Mouse (Mus musculus): ENCODE measurements around the gene Carmil3. TPM values are rescaled to one million over a fixed set of nuclear protein-coding genes. Genes with fewer than 3 reads are reported as not detected.

Carmil3 gene
- total RNA-seq, 2 experiments from 2014 or later: 0.70 to 1.3 TPM

- peak; percentile 74 for ATAC-seq (replicated peaks; ENCODE audit: low FRiP score, low TSS enrichment, poor library complexity, severe bottlenecking)
Observed at GRCm38 (mm10) chr14:55491291-55491833, 911 bp downstream of the Carmil3 start.

- ATAC-seq (replicated peaks; ENCODE audit: low FRiP score, low TSS enrichment, poor library complexity, severe bottlenecking): no peak
Observed at GRCm38 (mm10) chr14:55492103-55492502, 1.7 kb downstream of the Carmil3 start.

- ATAC-seq (replicated peaks; ENCODE audit: low FRiP score, low TSS enrichment, poor library complexity, severe bottlenecking): no peak
Observed at GRCm38 (mm10) chr14:55495509-55496240, 5.2 kb downstream of the Carmil3 start.

- ATAC-seq (replicated peaks; ENCODE audit: low FRiP score, low TSS enrichment, poor library complexity, severe bottlenecking): no peak
Observed at GRCm38 (mm10) chr14:55496761-55497448, 6.5 kb downstream of the Carmil3 start.

GRCm38 (mm10) chr14:55497449-55497821 is 7.0 kb downstream of the Carmil3 start:
- peak; percentile 69 for ATAC-seq (replicated peaks; ENCODE audit: low FRiP score, low TSS enrichment, poor library complexity, severe bottlenecking)

- no peak for ATAC-seq (replicated peaks; ENCODE audit: low FRiP score, low TSS enrichment, poor library complexity, severe bottlenecking)
Observed at GRCm38 (mm10) chr14:55505612-55506011, 15.2 kb downstream of the Carmil3 start.

- ATAC-seq (replicated peaks; ENCODE audit: low FRiP score, low TSS enrichment, poor library complexity, severe bottlenecking): no peak
Observed at GRCm38 (mm10) chr14:55507801-55508200, 17.4 kb downstream of the Carmil3 start.

- ATAC-seq (replicated peaks; ENCODE audit: low FRiP score, low TSS enrichment, poor library complexity, severe bottlenecking): no peak
Observed at GRCm38 (mm10) chr14:55509540-55509939, 19.1 kb downstream of the Carmil3 start.

GRCm38 (mm10) chr14:55510125-55510731 is 19.8 kb downstream of the Carmil3 start, which contains the start of gene Cpne6:
Cpne6 (plus strand) TSS chr14:55510445.
- ATAC-seq (replicated peaks; ENCODE audit: low FRiP score, low TSS enrichment, poor library complexity, severe bottlenecking): no peak

- ATAC-seq (replicated peaks; ENCODE audit: low FRiP score, low TSS enrichment, poor library complexity, severe bottlenecking): no peak
Observed at GRCm38 (mm10) chr14:55511037-55511436, 20.6 kb downstream of the Carmil3 start.

- no peak for ATAC-seq (replicated peaks; ENCODE audit: low FRiP score, low TSS enrichment, poor library complexity, severe bottlenecking)
Observed at GRCm38 (mm10) chr14:55513927-55514326, 23.5 kb downstream of the Carmil3 start.

- ATAC-seq (replicated peaks; ENCODE audit: low FRiP score, low TSS enrichment, poor library complexity, severe bottlenecking): no peak
Observed at GRCm38 (mm10) chr14:55515846-55516245, 25.4 kb downstream of the Carmil3 start.

GRCm38 (mm10) chr14:55518897-55519296 is 28.4 kb downstream of the Carmil3 start:
- no peak for ATAC-seq (replicated peaks; ENCODE audit: low FRiP score, low TSS enrichment, poor library complexity, severe bottlenecking)

GRCm38 (mm10) chr14:55519604-55520003 is 29.2 kb downstream of the Carmil3 start:
- ATAC-seq (replicated peaks; ENCODE audit: low FRiP score, low TSS enrichment, poor library complexity, severe bottlenecking): no peak

- no peak for ATAC-seq (replicated peaks; ENCODE audit: low FRiP score, low TSS enrichment, poor library complexity, severe bottlenecking)
Observed at GRCm38 (mm10) chr14:55520451-55521361, 30.3 kb downstream of the Carmil3 start.

- no peak for ATAC-seq (replicated peaks; ENCODE audit: low FRiP score, low TSS enrichment, poor library complexity, severe bottlenecking)
Observed at GRCm38 (mm10) chr14:55524062-55524461, 33.6 kb downstream of the Carmil3 start.

- no peak for ATAC-seq (replicated peaks; ENCODE audit: low FRiP score, low TSS enrichment, poor library complexity, severe bottlenecking)
Observed at GRCm38 (mm10) chr14:55524785-55525184, 34.3 kb downstream of the Carmil3 start, which contains the start of gene Nrl. Nrl (minus strand) TSS chr14:55524981.

- ATAC-seq (replicated peaks; ENCODE audit: low FRiP score, low TSS enrichment, poor library complexity, severe bottlenecking): no peak
Observed at GRCm38 (mm10) chr14:55526674-55527073, 36.2 kb downstream of the Carmil3 start.

- no peak for ATAC-seq (replicated peaks; ENCODE audit: low FRiP score, low TSS enrichment, poor library complexity, severe bottlenecking)
Observed at GRCm38 (mm10) chr14:55527940-55528339, 37.5 kb downstream of the Carmil3 start.
